Mouse (Mus musculus): ENCODE data around the gene Ripply3. TPM values are rescaled to one million over a fixed set of nuclear protein-coding genes. Genes with fewer than 3 reads are reported as not detected.
"Not testable (repeated sequence)": the region's sequence is repeated elsewhere in the genome, so short reads cannot be mapped to it uniquely, and the experiment has no call there.

Gene Ripply3
- polyA plus RNA-seq, 1 experiment from 2014 or later: 1.9 TPM

DNA sequence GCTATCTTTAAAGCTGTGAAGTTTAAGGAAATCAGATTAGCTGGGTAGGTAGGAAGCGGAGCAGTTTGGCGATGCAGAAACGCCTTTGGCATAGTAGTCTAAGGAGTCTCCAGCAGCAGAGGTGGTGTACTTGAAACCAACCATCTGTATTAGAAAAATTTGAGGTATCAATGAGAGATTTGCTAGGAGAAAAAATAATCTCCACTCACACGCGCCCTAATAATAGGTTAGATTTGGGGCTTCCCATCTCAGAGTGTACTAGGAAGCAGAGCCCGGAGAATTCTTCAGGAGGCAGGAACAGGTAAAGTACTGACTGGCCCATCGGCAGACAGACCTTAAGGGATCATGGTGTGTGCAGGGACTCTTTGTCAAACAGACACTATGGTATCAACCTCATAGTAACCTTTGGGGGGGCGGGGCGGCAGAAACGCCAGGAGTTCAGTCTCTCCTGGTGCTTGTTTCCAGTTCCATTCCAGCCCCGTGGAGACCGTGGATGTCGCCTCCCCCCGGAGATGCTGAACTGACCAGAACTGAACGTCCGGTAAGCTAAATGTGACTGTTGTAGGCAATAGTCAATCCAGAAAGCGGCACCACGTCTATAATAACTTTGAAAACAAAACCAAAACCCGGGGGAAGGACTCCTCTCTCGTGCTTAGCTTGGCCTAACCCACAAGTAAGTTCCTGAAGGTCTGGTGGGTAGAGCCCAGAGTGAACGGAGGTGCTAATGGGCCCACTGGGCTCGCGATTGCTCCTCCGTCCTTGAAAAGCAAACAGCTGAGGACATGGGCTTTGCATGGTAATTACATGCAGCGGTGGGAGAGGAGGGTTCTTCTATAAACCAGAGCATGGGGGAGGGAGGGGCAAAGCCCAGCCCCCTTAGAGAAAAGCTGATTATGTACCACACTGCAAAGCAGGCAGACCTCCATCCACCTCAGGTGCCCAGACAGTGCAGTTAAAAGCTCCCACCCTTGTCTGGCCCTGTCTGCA is 954 bp downstream of the Ripply3 start:
- ATAC-seq (ENCODE audit: low read depth): no peak
- WGBS (ENCODE audit: insufficient replicate concordance): 19% methylated on average over 25 of the region's 25 CpGs
- H3K27ac ChIP-seq (ENCODE audit: low read length): no peak overlapping the region
- no peaks in the 10 kb centered on the region for H3K9me3 ChIP-seq (replicated peaks; ENCODE audit: control insufficient read depth, low read length)
- H3K36me3 ChIP-seq (ENCODE audit: control insufficient read depth, insufficient read depth): no peaks in the 10 kb centered on the region
- no peak overlapping the region for H3K9ac ChIP-seq (ENCODE audit: low read depth, low read length)
- H3K27me3 ChIP-seq (ENCODE audit: control insufficient read depth, insufficient read depth, low read depth, low read length): peaks cover 21% of the 10 kb centered on the region
- H3K4me3 ChIP-seq (ENCODE audit: low read depth, low read length): peak overlapping the region; percentile 64
- peaks cover 12% of the 10 kb centered on the region for H3K4me1 ChIP-seq (ENCODE audit: control insufficient read depth, low read depth, low read length)
- H3K4me2 ChIP-seq (ENCODE audit: low read depth, low read length): peak overlapping the region; percentile 84

DNA sequence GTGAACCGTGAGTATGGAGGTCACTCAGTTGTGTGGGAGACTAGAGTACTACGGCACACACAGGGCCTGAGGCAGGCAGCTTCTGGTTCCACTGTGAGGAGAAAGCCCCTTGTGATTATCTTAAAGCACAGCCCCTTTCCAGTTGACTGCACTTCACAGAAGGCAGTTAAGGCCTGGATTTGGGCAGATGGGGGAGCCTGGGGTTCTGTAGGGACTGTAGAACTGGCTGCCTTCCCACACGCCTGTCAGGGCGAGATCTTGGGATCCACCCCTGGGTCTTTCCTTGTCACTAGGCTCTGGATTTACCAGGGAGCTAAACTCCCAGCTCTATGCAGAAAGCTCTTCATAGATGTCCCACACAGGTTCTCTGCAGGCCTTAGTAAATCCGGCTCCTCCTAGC is 2.2 kb downstream of the Ripply3 start:
- no peak overlapping the region for H3K9ac ChIP-seq (ENCODE audit: low read depth, low read length)
- 71% methylated on average over 5 of the region's 5 CpGs for WGBS (ENCODE audit: insufficient replicate concordance)
- peaks cover 21% of the 10 kb centered on the region for H3K27me3 ChIP-seq (ENCODE audit: control insufficient read depth, insufficient read depth, low read depth, low read length)

DNA sequence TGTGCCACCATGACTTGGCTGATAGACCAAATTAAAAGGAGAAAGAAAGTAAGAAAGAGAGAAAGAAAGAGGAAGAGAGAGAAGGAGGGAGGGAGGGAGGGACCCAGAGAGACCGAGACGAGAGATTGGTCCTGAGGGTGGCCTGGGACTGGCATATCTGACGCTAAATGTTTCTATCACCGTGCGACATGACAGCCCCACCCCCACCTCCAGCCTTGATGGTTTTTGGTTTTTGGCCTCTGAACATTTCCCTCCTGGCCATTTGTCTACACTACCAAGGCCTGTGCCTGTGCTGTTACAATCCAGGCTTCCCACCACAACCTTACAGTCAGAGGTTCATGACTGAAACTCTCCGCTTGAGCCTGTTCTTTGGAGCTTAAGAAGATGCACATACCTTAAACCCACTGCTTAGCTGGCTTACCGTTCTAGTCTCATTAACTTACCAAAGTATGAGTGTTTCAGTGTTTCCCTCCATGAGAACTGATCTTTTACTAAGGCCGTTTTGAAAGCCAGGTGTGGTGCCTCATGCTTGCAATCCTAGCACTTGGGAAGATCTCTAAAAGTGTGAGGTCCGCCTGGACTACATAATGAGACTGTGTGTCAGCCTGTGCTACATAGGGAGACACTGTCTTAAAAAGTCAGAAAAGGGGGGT is 3.1 kb downstream of the Ripply3 start:
- WGBS (ENCODE audit: insufficient replicate concordance): 63% methylated on average over 9 of the region's 9 CpGs
- H3K9ac ChIP-seq (ENCODE audit: low read depth, low read length): no peak overlapping the region
- no peak for ATAC-seq (ENCODE audit: low read depth)
- H3K4me3 ChIP-seq (ENCODE audit: low read depth, low read length): no peak overlapping the region
- no peaks in the 10 kb centered on the region for H3K36me3 ChIP-seq (ENCODE audit: control insufficient read depth, insufficient read depth)
- peaks cover 12% of the 10 kb centered on the region for H3K4me1 ChIP-seq (ENCODE audit: control insufficient read depth, low read depth, low read length)
- no peak overlapping the region for H3K4me2 ChIP-seq (ENCODE audit: low read depth, low read length)
- H3K9me3 ChIP-seq (replicated peaks; ENCODE audit: control insufficient read depth, low read length): no peaks in the 10 kb centered on the region
- H3K27me3 ChIP-seq (ENCODE audit: control insufficient read depth, insufficient read depth, low read depth, low read length): peaks cover 21% of the 10 kb centered on the region
- no peak overlapping the region for H3K27ac ChIP-seq (ENCODE audit: low read length)

More for the DNA sequence above, 2.2 kb downstream of the Ripply3 start:
- Histone ChIP-seq H3K4me2 (ENCODE audit: low read depth, low read length) (no peak overlapping the region), H3K27ac (ENCODE audit: low read length) (no peak overlapping the region), H3K4me3 (ENCODE audit: low read depth, low read length) (no peak overlapping the region), H3K4me1 (ENCODE audit: control insufficient read depth, low read depth, low read length) (peaks cover 12% of the 10 kb centered on the region), H3K36me3 (ENCODE audit: control insufficient read depth, insufficient read depth) (no peaks in the 10 kb centered on the region), H3K9me3 (replicated peaks; ENCODE audit: control insufficient read depth, low read length) (no peaks in the 10 kb centered on the region)
- ATAC-seq (ENCODE audit: low read depth): no peak

DNA sequence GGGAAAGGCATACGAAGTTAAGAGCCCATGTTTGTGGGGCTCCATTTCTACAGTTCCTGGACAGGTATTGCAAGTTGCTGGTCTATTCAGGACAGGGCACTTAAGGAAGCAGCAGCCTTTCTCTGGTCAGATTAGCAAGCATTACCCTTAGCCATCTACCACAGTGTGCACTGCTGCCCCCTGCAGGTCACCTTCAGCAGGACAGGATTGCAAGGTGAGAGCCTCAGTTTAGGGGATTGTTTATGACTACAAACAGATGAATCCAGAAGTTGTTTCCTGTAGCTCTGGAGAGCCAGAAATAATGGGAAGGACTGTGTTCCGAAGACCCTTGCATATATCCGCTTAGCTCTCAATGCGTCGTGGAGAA is 3.6 kb downstream of the Ripply3 start:
- no peak for ATAC-seq (ENCODE audit: low read depth)
- Histone ChIP-seq H3K27ac (ENCODE audit: low read length) (no peak overlapping the region), H3K9ac (ENCODE audit: low read depth, low read length) (no peak overlapping the region), H3K4me2 (ENCODE audit: low read depth, low read length) (no peak overlapping the region), H3K4me3 (ENCODE audit: low read depth, low read length) (no peak overlapping the region), H3K9me3 (replicated peaks; ENCODE audit: control insufficient read depth, low read length) (no peaks in the 10 kb centered on the region), H3K27me3 (ENCODE audit: control insufficient read depth, insufficient read depth, low read depth, low read length) (peaks cover 21% of the 10 kb centered on the region), H3K4me1 (ENCODE audit: control insufficient read depth, low read depth, low read length) (peaks cover 12% of the 10 kb centered on the region), H3K36me3 (ENCODE audit: control insufficient read depth, insufficient read depth) (no peaks in the 10 kb centered on the region)
- WGBS (ENCODE audit: insufficient replicate concordance): 49% methylated on average over 5 of the region's 5 CpGs

DNA sequence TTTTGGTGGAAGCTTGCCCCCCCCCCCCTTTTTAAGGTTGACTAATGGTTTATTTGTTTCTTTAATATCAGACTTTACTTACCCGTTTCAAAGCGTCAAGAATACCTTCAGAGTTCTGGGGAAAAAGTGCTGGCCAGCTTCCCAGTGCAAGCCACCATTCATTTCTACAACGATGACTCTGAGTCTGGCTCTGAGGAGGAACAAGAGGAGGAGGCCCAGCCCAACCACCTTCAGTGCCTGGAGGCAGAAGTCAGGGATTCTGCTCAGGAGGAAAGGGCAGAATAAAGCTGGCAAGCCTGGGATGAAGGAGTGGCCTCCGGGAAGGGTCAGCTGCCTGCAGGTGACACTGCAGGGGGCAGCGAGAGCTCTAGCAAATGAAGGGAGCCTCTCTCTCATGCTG is 7.4 kb downstream of the Ripply3 start:
- Histone ChIP-seq H3K4me2 (ENCODE audit: low read depth, low read length) (no peak overlapping the region), H3K4me3 (ENCODE audit: low read depth, low read length) (no peak overlapping the region), H3K9me3 (replicated peaks; ENCODE audit: control insufficient read depth, low read length) (no peaks in the 10 kb centered on the region), H3K9ac (ENCODE audit: low read depth, low read length) (no peak overlapping the region), H3K27ac (ENCODE audit: low read length) (no peak overlapping the region), H3K4me1 (ENCODE audit: control insufficient read depth, low read depth, low read length) (no peaks in the 10 kb centered on the region), H3K36me3 (ENCODE audit: control insufficient read depth, insufficient read depth) (no peaks in the 10 kb centered on the region), H3K27me3 (ENCODE audit: control insufficient read depth, insufficient read depth, low read depth, low read length) (no peaks in the 10 kb centered on the region)
- 56% methylated on average over 5 of the region's 5 CpGs for WGBS (ENCODE audit: insufficient replicate concordance)
- no peak for ATAC-seq (ENCODE audit: low read depth)

DNA sequence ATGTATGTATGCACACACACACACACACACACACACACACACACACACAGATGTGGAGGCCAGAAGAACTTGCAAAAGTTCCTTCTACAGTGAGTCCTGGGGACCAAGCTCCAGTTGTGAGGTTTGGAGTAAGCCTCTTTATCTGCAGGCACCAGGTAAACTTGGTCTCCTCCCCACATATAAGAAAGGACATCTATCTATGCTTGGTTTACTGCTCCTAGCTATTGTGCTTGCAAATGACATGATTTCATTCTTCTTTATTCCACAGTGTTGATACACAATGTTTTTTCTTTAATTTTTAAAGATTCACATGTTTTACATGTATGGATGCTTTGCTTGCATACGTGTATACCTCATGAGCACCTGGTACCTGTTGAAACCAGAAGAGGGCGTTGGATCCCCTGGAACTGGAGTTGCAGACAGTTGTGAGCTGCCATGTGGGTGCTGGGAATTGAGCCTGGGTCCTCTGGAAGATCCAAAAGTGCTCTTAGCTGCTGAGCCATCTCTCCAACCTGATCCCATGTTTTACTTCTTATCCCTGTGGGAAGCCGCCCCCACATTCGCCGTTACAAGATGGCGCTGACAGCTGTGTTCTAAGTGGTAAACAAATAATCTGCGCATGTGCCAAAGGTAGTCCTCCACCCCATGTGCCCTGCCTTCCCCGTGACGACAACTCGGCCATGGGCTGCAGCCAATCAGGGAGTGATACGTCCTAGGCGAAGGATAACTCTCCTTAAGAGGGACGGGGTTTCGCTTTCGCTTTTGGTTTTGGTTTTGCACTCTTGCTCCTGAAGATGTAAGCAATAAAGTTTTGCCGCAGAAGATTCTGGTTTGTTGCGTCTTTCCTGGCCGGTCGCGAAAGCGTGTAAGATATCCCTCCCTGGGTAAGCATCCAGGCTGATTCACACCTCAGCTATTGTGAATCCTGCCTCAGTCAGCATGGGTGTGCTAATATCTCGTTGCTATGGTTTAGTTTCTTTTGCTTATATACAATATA is 11.2 kb downstream of the Ripply3 start:
- not testable (repeated sequence) for ATAC-seq (ENCODE audit: low read depth); H3K4me2 ChIP-seq (ENCODE audit: low read depth, low read length); H3K9ac ChIP-seq (ENCODE audit: low read depth, low read length); H3K4me1 ChIP-seq (ENCODE audit: control insufficient read depth, low read depth, low read length); H3K27ac ChIP-seq (ENCODE audit: low read length); H3K9me3 ChIP-seq (replicated peaks; ENCODE audit: control insufficient read depth, low read length); H3K36me3 ChIP-seq (ENCODE audit: control insufficient read depth, insufficient read depth); H3K27me3 ChIP-seq (ENCODE audit: control insufficient read depth, insufficient read depth, low read depth, low read length); H3K4me3 ChIP-seq (ENCODE audit: low read depth, low read length)
- 80% methylated on average over 18 of the region's 22 CpGs for WGBS (ENCODE audit: insufficient replicate concordance)

DNA sequence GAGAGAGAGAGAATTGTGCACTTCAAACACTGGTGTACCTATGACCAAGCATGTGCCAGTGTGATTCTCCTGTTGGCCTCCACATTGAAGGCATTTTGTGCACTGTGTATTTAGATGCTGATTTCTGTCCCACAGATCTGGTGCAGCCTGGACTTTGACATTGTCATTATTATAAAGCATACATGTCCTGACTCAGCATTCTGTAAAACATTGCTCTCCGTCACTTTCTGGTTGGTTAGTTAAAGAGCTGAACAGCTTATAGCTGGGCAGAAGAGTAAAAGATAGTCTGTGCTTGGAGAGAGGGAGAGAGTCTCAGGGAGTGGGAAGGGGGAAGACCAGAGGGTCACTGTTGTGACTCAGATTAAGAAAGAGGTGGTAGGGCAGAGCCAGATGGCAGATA is 17.5 kb downstream of the Ripply3 start:
- Histone ChIP-seq H3K9me3 (replicated peaks; ENCODE audit: control insufficient read depth, low read length) (no peaks in the 10 kb centered on the region), H3K27me3 (ENCODE audit: control insufficient read depth, insufficient read depth, low read depth, low read length) (no peaks in the 10 kb centered on the region), H3K4me2 (ENCODE audit: low read depth, low read length) (no peak overlapping the region), H3K36me3 (ENCODE audit: control insufficient read depth, insufficient read depth) (no peaks in the 10 kb centered on the region), H3K9ac (ENCODE audit: low read depth, low read length) (no peak overlapping the region), H3K27ac (ENCODE audit: low read length) (no peak overlapping the region), H3K4me3 (ENCODE audit: low read depth, low read length) (no peak overlapping the region), H3K4me1 (ENCODE audit: control insufficient read depth, low read depth, low read length) (no peaks in the 10 kb centered on the region)
- 52% methylated on average over 1 of the region's 1 CpGs for WGBS (ENCODE audit: insufficient replicate concordance)
- ATAC-seq (ENCODE audit: low read depth): no peak

DNA sequence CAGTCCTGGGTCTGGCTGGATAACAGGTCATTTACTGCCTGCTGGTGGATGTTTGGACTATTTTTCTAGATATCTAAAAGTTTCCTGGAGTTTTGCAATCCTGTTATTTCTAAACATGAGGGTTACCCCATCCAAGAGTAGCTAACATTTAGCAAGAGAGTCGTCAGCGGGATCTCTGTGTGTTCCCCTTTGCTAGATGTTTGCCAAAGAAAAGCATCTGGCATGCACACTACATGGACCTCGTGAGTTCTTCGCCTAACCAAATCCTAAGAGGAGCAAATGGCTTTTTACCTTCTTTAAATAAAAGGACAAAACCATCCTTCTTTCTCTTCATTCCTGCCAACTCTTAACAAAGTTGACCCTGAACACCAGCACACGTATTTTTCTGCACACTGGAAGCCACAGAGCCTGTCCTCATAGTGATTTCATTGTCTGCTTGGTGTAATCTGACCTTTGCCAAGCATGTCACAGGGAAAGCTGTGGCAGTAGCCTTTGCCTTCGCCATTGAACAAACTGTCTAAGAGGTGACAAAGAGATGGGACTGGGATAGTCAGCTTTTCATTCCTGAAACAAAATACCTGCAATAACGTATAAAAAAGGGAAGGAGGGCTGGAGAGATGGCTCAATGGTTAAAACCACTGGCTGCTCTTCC is 19.0 kb downstream of the Ripply3 start:
- H3K9ac ChIP-seq (ENCODE audit: low read depth, low read length): no peak overlapping the region
- peak; percentile 66 for ATAC-seq (ENCODE audit: low read depth)
- no peaks in the 10 kb centered on the region for H3K4me1 ChIP-seq (ENCODE audit: control insufficient read depth, low read depth, low read length)
- no peak overlapping the region for H3K4me3 ChIP-seq (ENCODE audit: low read depth, low read length)
- 50% methylated on average over 7 of the region's 7 CpGs for WGBS (ENCODE audit: insufficient replicate concordance)
- no peak overlapping the region for H3K4me2 ChIP-seq (ENCODE audit: low read depth, low read length)
- H3K9me3 ChIP-seq (replicated peaks; ENCODE audit: control insufficient read depth, low read length): no peaks in the 10 kb centered on the region
- no peaks in the 10 kb centered on the region for H3K27me3 ChIP-seq (ENCODE audit: control insufficient read depth, insufficient read depth, low read depth, low read length)
- H3K27ac ChIP-seq (ENCODE audit: low read length): peak overlapping the region; percentile 25; the same call in 1 of the 2 replicates
- no peaks in the 10 kb centered on the region for H3K36me3 ChIP-seq (ENCODE audit: control insufficient read depth, insufficient read depth)

All from liver, embryonic 16.5 days (tissue).